Mouse (Mus musculus): ENCODE data around the gene Zfp874a. TPM values are rescaled to one million over a fixed set of nuclear protein-coding genes. Genes with fewer than 3 reads are reported as not detected.
A peak's percentile ranks its signal among the peaks of the same experiment; 100 is the strongest.

The Zfp874a gene
- polyA plus RNA-seq (2012; rRNA removed) (1.8 and 2.7 TPM in 2 replicates), polyA plus RNA-seq (2014; fragmentation: Nextera tagmentation; extraction: Ambion mirVana) (5.3 and 5.9 TPM in 2 replicates)

DNA sequence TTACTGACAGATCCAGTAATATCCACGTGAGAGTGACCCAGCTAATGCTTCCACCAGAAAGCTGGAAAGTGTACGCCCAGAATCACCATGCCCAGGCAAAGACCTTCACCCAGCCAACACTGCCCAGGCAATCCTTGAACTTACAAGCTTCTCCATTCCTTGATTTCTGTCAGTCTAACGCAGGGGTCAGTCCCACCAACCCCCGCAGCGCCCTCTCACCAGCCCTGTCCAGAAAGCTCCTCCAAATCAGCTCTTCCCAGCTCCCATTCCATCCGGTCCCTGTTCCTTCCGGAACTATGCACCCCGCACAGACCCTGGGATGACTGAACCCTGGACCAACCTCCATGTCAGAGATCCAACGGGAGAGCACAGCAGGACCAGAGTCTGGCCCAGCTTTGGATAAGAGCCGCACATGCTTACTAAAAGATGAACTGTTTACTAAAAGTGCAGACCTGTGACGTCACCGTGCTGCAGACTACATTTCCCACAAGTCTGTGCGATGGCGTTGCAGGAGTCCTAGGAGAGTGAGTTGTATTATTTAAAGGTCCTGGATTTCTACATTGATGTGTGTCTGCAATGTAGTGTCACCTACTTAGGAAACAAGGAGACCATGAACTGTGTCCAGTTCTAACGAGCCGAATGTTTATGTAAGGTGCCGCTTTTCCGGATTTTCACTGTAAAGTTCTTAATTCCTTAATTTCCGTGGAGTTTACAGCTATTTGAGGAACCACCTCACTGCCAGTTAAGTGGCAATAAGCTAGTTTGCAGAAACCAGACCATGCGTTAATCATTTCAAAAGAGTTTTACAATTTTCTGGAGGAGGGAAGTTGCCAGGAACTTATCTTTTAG is at the start of gene Zfp874a:
Zfp874a (minus strand) TSS at position 453 of the 849 bp plus-strand sequence.
- peak within 1 kb of the TSS; percentile 78 for H3K4me2 ChIP-seq (ENCODE audit: low read depth)
- under 1% methylated on average over 20 of the region's 20 CpGs for WGBS (ENCODE audit: insufficient replicate concordance)
- DNase-seq (ENCODE audit: low read depth in 3 of 3, low spot score in 3 of 3) (peak; percentile 77 to 79 (median 77)), ATAC-seq (ENCODE audit: insufficient read depth) (peak; percentile 96)
- peak within 1 kb of the TSS; percentile 71 to 88 for H3K4me3 ChIP-seq (ENCODE audit: insufficient read depth in 1 of 2, low read depth in 2 of 2, low read length in 2 of 2)
- no peaks in the 10 kb centered on the region for H3K27me3 ChIP-seq (ENCODE audit: control insufficient read depth, insufficient read depth, low read length)
- H3K36me3 ChIP-seq (replicated peaks; ENCODE audit: control insufficient read depth, insufficient read depth, low read depth) = no peaks in the 10 kb centered on the region
- H3K9ac ChIP-seq (replicated peaks) = peak within 1 kb of the TSS; percentile 81
- peaks cover 0 to 5% of the 10 kb centered on the region in 2 experiments; a peak in 1 of 4 replicates for H3K4me1 ChIP-seq (replicated peaks; ENCODE audit: control insufficient read depth in 2 of 2, insufficient read depth in 2 of 2, low read length in 1 of 2)
- no peak for TF ChIP-seq EP300 (IDR thresholded peaks at IDR 0.05; ENCODE audit: low read depth)
- no peak for TF ChIP-seq CTCF (IDR thresholded peaks at IDR 0.05; ENCODE audit: low read depth)
- H3K9me3 ChIP-seq (ENCODE audit: control insufficient read depth, low read length) = no peaks in the 10 kb centered on the region
- H3K27ac ChIP-seq = peak within 1 kb of the TSS; percentile 41

DNA sequence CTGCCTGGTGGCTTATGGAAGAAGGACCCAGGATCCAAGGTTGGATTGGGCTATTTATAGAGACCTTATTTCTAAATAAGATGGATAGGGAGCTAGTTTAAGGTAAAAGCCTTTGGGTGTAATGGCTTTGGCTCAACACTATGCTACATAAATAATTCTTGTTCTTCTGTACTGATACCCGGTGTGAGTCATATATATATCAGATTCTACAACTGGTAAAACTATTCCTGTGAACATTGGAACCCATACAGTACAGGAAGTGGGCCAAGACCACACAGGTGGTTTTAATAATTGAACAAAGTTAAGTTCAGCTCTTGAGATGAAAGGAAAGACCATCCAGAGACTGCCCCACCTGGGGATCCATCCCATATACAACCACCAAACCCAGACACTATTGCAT is 49.5 kb upstream of the Zfp874a start:
- Histone ChIP-seq H3K4me3 (ENCODE audit: insufficient read depth in 1 of 2, low read depth in 2 of 2, low read length in 2 of 2) (no peak overlapping the region), H3K36me3 (replicated peaks; ENCODE audit: control insufficient read depth, insufficient read depth, low read depth) (no peaks in the 10 kb centered on the region), H3K4me2 (ENCODE audit: low read depth) (peak overlapping the region; percentile 80), H3K9me3 (ENCODE audit: control insufficient read depth, low read length) (no peaks in the 10 kb centered on the region), H3K9ac (replicated peaks) (no peak overlapping the region), H3K27me3 (ENCODE audit: control insufficient read depth, insufficient read depth, low read length) (no peaks in the 10 kb centered on the region), H3K4me1 (replicated peaks; ENCODE audit: control insufficient read depth in 2 of 2, insufficient read depth in 2 of 2, low read length in 1 of 2) (no peaks in the 10 kb centered on the region; a peak in 1 of 4 replicates), H3K27ac (no peak overlapping the region)
- no peak for ATAC-seq (ENCODE audit: insufficient read depth)
- DNase-seq (ENCODE audit: low read depth in 3 of 3, low spot score in 3 of 3) = no peak
- no peak for TF ChIP-seq CTCF (IDR thresholded peaks at IDR 0.05; ENCODE audit: low read depth)
- TF ChIP-seq EP300 (IDR thresholded peaks at IDR 0.05; ENCODE audit: low read depth) = no peak
- 74% methylated on average over 1 of the region's 1 CpGs for WGBS (ENCODE audit: insufficient replicate concordance)

GRCm38 (mm10) chr13:67500084-67500719 is 48.8 kb upstream of the Zfp874a start, which contains the start of gene Zfp58:
Gene Zfp58 (minus strand): TSS chr13:67500555.
- Histone ChIP-seq H3K9ac (replicated peaks) (peak within 1 kb of the TSS; percentile 72), H3K4me2 (ENCODE audit: low read depth) (peak within 1 kb of the TSS; percentile 80), H3K27ac (no peak within 1 kb of the TSS), H3K36me3 (replicated peaks; ENCODE audit: control insufficient read depth, insufficient read depth, low read depth) (no peaks in the 10 kb centered on the region), H3K9me3 (ENCODE audit: control insufficient read depth, low read length) (no peaks in the 10 kb centered on the region), H3K4me1 (replicated peaks; ENCODE audit: control insufficient read depth in 2 of 2, insufficient read depth in 2 of 2, low read length in 1 of 2) (no peaks in the 10 kb centered on the region; a peak in 1 of 4 replicates), H3K27me3 (ENCODE audit: control insufficient read depth, insufficient read depth, low read length) (no peaks in the 10 kb centered on the region), H3K4me3 (ENCODE audit: insufficient read depth in 1 of 2, low read depth in 2 of 2, low read length in 2 of 2) (peak within 1 kb of the TSS; percentile 69 to 93)
- DNase-seq (ENCODE audit: low read depth in 3 of 3, low spot score in 3 of 3) (peak; percentile 65 to 75 (median 72)), ATAC-seq (ENCODE audit: insufficient read depth) (peak; percentile 91)
- TF ChIP-seq CTCF (IDR thresholded peaks at IDR 0.05; ENCODE audit: low read depth) = no peak
- TF ChIP-seq EP300 (IDR thresholded peaks at IDR 0.05; ENCODE audit: low read depth) = no peak
- 1% methylated on average over 22 of the region's 22 CpGs for WGBS (ENCODE audit: insufficient replicate concordance)

DNA sequence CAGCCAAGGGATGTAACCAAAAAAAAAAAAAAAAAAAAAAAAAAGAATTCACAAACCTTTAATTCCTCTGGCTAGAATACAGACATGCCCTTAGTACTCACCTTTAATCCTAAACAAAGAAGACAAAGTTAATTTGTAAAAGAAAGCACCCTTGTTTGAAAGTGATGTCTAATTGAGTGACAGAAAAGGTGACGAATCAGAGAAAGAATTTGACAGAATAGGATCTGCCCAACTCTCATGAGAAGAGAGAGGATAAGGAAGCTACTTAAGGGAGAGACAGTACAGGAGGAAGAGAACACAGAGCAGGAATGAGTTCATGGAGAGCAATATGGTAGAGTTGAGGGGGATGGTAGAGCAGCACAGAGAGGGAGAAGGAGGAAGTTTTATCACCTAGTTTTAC is 44.2 kb upstream of the Zfp874a start:
- no peak for TF ChIP-seq EP300 (IDR thresholded peaks at IDR 0.05; ENCODE audit: low read depth)
- no peak for TF ChIP-seq CTCF (IDR thresholded peaks at IDR 0.05; ENCODE audit: low read depth)
- Histone ChIP-seq H3K9me3 (ENCODE audit: control insufficient read depth, low read length) (peaks cover 3% of the 10 kb centered on the region; the same call in 1 of the 2 replicates), H3K4me1 (replicated peaks; ENCODE audit: control insufficient read depth in 2 of 2, insufficient read depth in 2 of 2, low read length in 1 of 2) (no peaks in the 10 kb centered on the region; a peak in 1 of 4 replicates), H3K27me3 (ENCODE audit: control insufficient read depth, insufficient read depth, low read length) (no peaks in the 10 kb centered on the region), H3K9ac (replicated peaks) (no peak overlapping the region), H3K4me2 (ENCODE audit: low read depth) (no peak overlapping the region), H3K27ac (no peak overlapping the region), H3K36me3 (replicated peaks; ENCODE audit: control insufficient read depth, insufficient read depth, low read depth) (peaks cover 11% of the 10 kb centered on the region), H3K4me3 (ENCODE audit: insufficient read depth in 1 of 2, low read depth in 2 of 2, low read length in 2 of 2) (no peak overlapping the region)
- ATAC-seq (ENCODE audit: insufficient read depth) (no peak), DNase-seq (ENCODE audit: low read depth in 3 of 3, low spot score in 3 of 3) (no peak)
- 68% methylated on average over 1 of the region's 1 CpGs for WGBS (ENCODE audit: insufficient replicate concordance)
